Mouse (Mus musculus) midbrain, postnatal 0 days (tissue): Measurements from ENCODE around the gene Kif12. TPM values are rescaled to one million over a fixed set of nuclear protein-coding genes. Genes with fewer than 3 reads are reported as not detected.
A peak's percentile ranks its signal among the peaks of the same experiment; 100 is the strongest.

Experiments
- ATAC-seq: fragments of 200-750 bp; cut with Nextera tagmentation; 2 replicates; pipeline ENCODE4 v1.8.0; 2017; ENCODE audit warnings: moderate number of reproducible peaks, mild to moderate bottlenecking, moderate TSS enrichment, moderate library complexity; ENCODE audit not compliant: low FRiP score
- DNase-seq: peaks from one replicate; pipeline ENCODE4 v3.0.0-alpha.2; 2015; ENCODE audit warnings: low spot score
- H3K27ac ChIP-seq: fragments of 300-500 bp; sonication (generic); 2 replicates; pipeline ENCODE4 v1.5.1; 2014; ENCODE audit warnings: low read depth, mild to moderate bottlenecking, low read length, mixed read lengths
- H3K27me3 ChIP-seq: fragments of 300-500 bp; sonication (generic); 2 replicates; pipeline ENCODE4 v1.6.1; 2014; ENCODE audit warnings: low read length, control low read depth, mixed read lengths; ENCODE audit not compliant: insufficient read depth
- H3K36me3 ChIP-seq: fragments of 300-500 bp; sonication (generic); 2 replicates; pipeline ENCODE4 v1.6.1; 2014; ENCODE audit warnings: low read length, control low read depth, mixed read lengths; ENCODE audit not compliant: insufficient read depth
- H3K4me1 ChIP-seq: fragments of 300-500 bp; sonication (generic); 2 replicates; pipeline ENCODE4 v1.6.1; 2014; ENCODE audit warnings: mild to moderate bottlenecking, control low read depth, antibody characterized with exemption, low read length, mixed read lengths; ENCODE audit not compliant: insufficient read depth
- H3K4me2 ChIP-seq: fragments of 300-500 bp; sonication (generic); 2 replicates; pipeline ENCODE4 v1.6.1; 2014; ENCODE audit warnings: low read depth, mild to moderate bottlenecking, low read length, mixed read lengths; ENCODE audit not compliant: poor library complexity, severe bottlenecking
- H3K4me3 ChIP-seq: fragments of 300-500 bp; sonication (generic); 2 replicates; pipeline ENCODE4 v1.5.1; 2014; ENCODE audit warnings: low read depth, mild to moderate bottlenecking, low read length, moderate library complexity
- H3K9ac ChIP-seq: fragments of 300-500 bp; sonication (generic); replicated peaks from 2 replicates; pipeline ENCODE4 v1.6.1; 2014; ENCODE audit warnings: mild to moderate bottlenecking, low read length, moderate library complexity, mixed read lengths; ENCODE audit not compliant: poor library complexity, severe bottlenecking
- H3K9me3 ChIP-seq: fragments of 300-500 bp; sonication (generic); 2 replicates; pipeline ENCODE4 v1.6.1; 2016; ENCODE audit warnings: low read length, control low read depth
- CTCF ChIP-seq: IDR thresholded peaks from 2 replicates; pipeline ENCODE4 v1.5.1; 2016; ENCODE audit warnings: antibody characterized with exemption, mild to moderate bottlenecking
- WGBS: fragments of 180-500 bp; shearing (Covaris S2); extraction: QIAGEN DNeasy Blood & Tissue Kit; methylation state at CpG from one replicate; pipeline ENCODE4 v1.1.7; 2014; 5-methylcytosine and 5-hydroxymethylcytosine counted together
- polyA plus RNA-seq: library from polyadenylated mRNA; unstranded; fragments of >200 nt; fragmentation: Nextera tagmentation; extraction: Ambion mirVana; gene quantifications from 2 replicates; pipeline ENCODE4 v1.2.1, GENCODE M21; 2015
- total RNA-seq: library from RNA; depleted of rRNA; stranded (reverse); fragments of >200 nt; gene quantifications from 2 replicates; pipeline ENCODE4 v1.2.3, GENCODE M21; 2014

Gene Kif12
- total and polyA plus RNA-seq, 2 experiments from 2014 or later = 0.16 to 0.60 TPM

- no peak overlapping the region for H3K9ac ChIP-seq
- no peaks in the 10 kb centered on the region for H3K27me3 ChIP-seq
- DNase-seq (no peak), ATAC-seq (no peak)
- H3K4me3 ChIP-seq = no peak overlapping the region
- H3K4me2 ChIP-seq = no peak overlapping the region
- no peak for TF ChIP-seq CTCF
- 87% methylated on average over 5 of the region's 5 CpGs for WGBS
- no peaks in the 10 kb centered on the region for H3K36me3 ChIP-seq
- no peaks in the 10 kb centered on the region for H3K4me1 ChIP-seq
- H3K27ac ChIP-seq = no peak overlapping the region
- H3K9me3 ChIP-seq = no peaks in the 10 kb centered on the region
These were observed 27.4 kb upstream of the Kif12 start for GRCm38 (mm10) chr4:63199366-63199765.

- Histone ChIP-seq H3K4me3 (no peak overlapping the region), H3K9me3 (no peaks in the 10 kb centered on the region), H3K4me2 (no peak overlapping the region), H3K9ac (no peak overlapping the region), H3K27ac (no peak overlapping the region), H3K4me1 (no peaks in the 10 kb centered on the region), H3K27me3 (no peaks in the 10 kb centered on the region), H3K36me3 (no peaks in the 10 kb centered on the region)
- WGBS = 86% methylated on average over 2 of the region's 2 CpGs
- ATAC-seq (no peak), DNase-seq (no peak)
- TF ChIP-seq CTCF = no peak
These were observed 22.4 kb upstream of the Kif12 start for GRCm38 (mm10) chr4:63194366-63194765.

DNA sequence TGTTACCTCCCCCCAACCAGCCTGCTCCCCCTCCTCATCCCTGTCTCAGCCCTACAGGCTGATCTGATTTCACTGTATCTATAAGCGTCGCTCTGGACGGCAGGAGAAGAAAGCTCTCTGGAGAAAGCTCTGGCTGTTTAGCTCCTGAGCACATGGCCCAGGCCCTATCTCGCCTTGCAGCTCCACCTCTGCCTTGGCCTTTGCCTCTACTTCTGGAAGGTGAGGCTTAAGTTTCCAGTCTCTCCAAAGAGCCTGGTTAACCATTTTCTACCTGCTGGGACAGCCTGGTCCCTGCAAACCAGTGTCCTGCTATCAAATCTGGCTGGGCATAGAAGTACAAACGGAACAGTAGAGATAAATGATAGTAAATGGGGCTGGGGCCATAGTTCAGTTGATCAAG, 19.7 kb upstream of the Kif12 start:
- TF ChIP-seq CTCF = no peak
- Histone ChIP-seq H3K9ac (no peak overlapping the region), H3K27me3 (no peaks in the 10 kb centered on the region), H3K27ac (no peak overlapping the region), H3K4me2 (no peak overlapping the region), H3K36me3 (no peaks in the 10 kb centered on the region), H3K4me1 (peaks cover 1% of the 10 kb centered on the region; the same call in 1 of the 2 replicates), H3K4me3 (no peak overlapping the region), H3K9me3 (no peaks in the 10 kb centered on the region)
- ATAC-seq (no peak), DNase-seq (no peak)
- 73% methylated on average over 5 of the region's 5 CpGs for WGBS

GRCm38 (mm10) chr4:63186281-63186870, 14.4 kb upstream of the Kif12 start:
- no peak overlapping the region for H3K4me3 ChIP-seq
- no peak overlapping the region for H3K9ac ChIP-seq
- H3K27ac ChIP-seq = no peak overlapping the region
- no peaks in the 10 kb centered on the region for H3K9me3 ChIP-seq
- DNase-seq (peak; percentile 15), ATAC-seq (0 out of 2 replicates have a peak, but pooled peaks have one; percentile 22)
- no peaks in the 10 kb centered on the region for H3K27me3 ChIP-seq
- no peak overlapping the region for H3K4me2 ChIP-seq
- no peak for TF ChIP-seq CTCF
- H3K4me1 ChIP-seq = peaks cover 3% of the 10 kb centered on the region; the same call in 1 of the 2 replicates
- no peaks in the 10 kb centered on the region for H3K36me3 ChIP-seq
- WGBS = 41% methylated on average over 21 of the region's 21 CpGs

GRCm38 (mm10) chr4:63181556-63181955, 9.6 kb upstream of the Kif12 start:
- peak; percentile 93 for TF ChIP-seq CTCF
- WGBS = 20% methylated on average over 5 of the region's 5 CpGs
- no peaks in the 10 kb centered on the region for H3K36me3 ChIP-seq

GRCm38 (mm10) chr4:63171122-63171521, 809 bp downstream of the Kif12 start:
- 48% methylated on average over 24 of the region's 24 CpGs for WGBS
- Histone ChIP-seq H3K27me3 (no peaks in the 10 kb centered on the region), H3K4me3 (no peak overlapping the region), H3K4me2 (no peak overlapping the region), H3K9ac (no peak overlapping the region), H3K36me3 (no peaks in the 10 kb centered on the region), H3K4me1 (no peaks in the 10 kb centered on the region), H3K27ac (no peak overlapping the region), H3K9me3 (no peaks in the 10 kb centered on the region)
- ATAC-seq = no peak
- no peak for TF ChIP-seq CTCF
- DNase-seq = no peak

More at GRCm38 (mm10) chr4:63181556-63181955, 9.6 kb upstream of the Kif12 start:
- no peak overlapping the region for H3K4me2 ChIP-seq
- H3K27ac ChIP-seq = no peak overlapping the region
- DNase-seq (peak; percentile 88), ATAC-seq (peak; percentile 67)
- H3K9me3 ChIP-seq = no peaks in the 10 kb centered on the region
- H3K27me3 ChIP-seq = no peaks in the 10 kb centered on the region
- H3K4me3 ChIP-seq = no peak overlapping the region
- H3K4me1 ChIP-seq = peaks cover 1% of the 10 kb centered on the region; the same call in 1 of the 2 replicates
- H3K9ac ChIP-seq = no peak overlapping the region
